Comparison of ENCODE assay signal across 20 mouse cellular contexts in genomic region chr11:102835549-102835948, GRCm38 (mm10). TPM values are rescaled to one million over a fixed set of nuclear protein-coding genes. Genes with fewer than 3 reads are reported as not detected.
DNase-seq lines count a peak whose midpoint lies in the region; ATAC-seq and TF ChIP-seq lines count a peak whose summit lies in the region.
"Had no signal": no experiment of that assay in that cellular context is flagged by ENCODE, and none has a peak within 500 bp of the region (broad histone marks: within the 10 kb centered on the region; RNA-seq: fewer than 3 reads in every experiment).

TSS of gene Higd1b (plus strand) at chr11:102835849.

- H3K4me1 ChIP-seq in forebrain, embryonic 13.5 days = no peaks in the 10 kb centered on the region
- no peaks in the 10 kb centered on the region for H3K4me1 ChIP-seq in forebrain, embryonic 11.5 days (replicated peaks; ENCODE audit: control insufficient read depth, insufficient read depth, low read length)
- no peaks in the 10 kb centered on the region for H3K4me1 ChIP-seq in heart, embryonic 12.5 days (replicated peaks)
- H3K4me1 ChIP-seq in lung, embryonic 15.5 days = peaks cover 16% of the 10 kb centered on the region; the same call in 1 of the 2 replicates
- H3K4me1 ChIP-seq in lung, postnatal 0 days (ENCODE audit: insufficient read depth, low read depth, low read length) = no peaks in the 10 kb centered on the region

- TF ChIP-seq CTCF in lung, postnatal 0 days (IDR thresholded peaks at IDR 0.05) = no peak

- peak within 1 kb of the TSS; percentile 25; the same call in 1 of the 2 replicates for H3K27ac ChIP-seq in forebrain, embryonic 13.5 days
- H3K27ac ChIP-seq in forebrain, embryonic 11.5 days (ENCODE audit: low read depth, low read length) = no peak within 1 kb of the TSS
- H3K27ac ChIP-seq in heart, embryonic 12.5 days (ENCODE audit: poor library complexity, severe bottlenecking) = no peak within 1 kb of the TSS
- H3K27ac ChIP-seq in lung, embryonic 15.5 days = no peak within 1 kb of the TSS
- peak within 1 kb of the TSS; percentile 49 for H3K27ac ChIP-seq in lung, postnatal 0 days (ENCODE audit: low read length)
- H3K27ac ChIP-seq: embryonic facial prominence, embryonic 10.5 days; macrophage; neural tube, embryonic 13.5 days had no signal

- no peak for DNase-seq in forebrain, embryonic 11.5 days (ENCODE audit: low spot score)
- no peak for DNase-seq in heart, postnatal 14 days
- DNase-seq in lung, postnatal 25 days (ENCODE audit: low spot score) = no peak
- peak; percentile 29 for DNase-seq in lung, postnatal 0 days (ENCODE audit: low spot score)
- DNase-seq in MN1 (ENCODE audit: low spot score) = no peak
- DNase-seq: cerebellum, postnatal 14 days; left cerebral cortex, postnatal 4 days; retina, postnatal 1 day; thymus, adult 2 months had no signal

- H3K9me3 ChIP-seq in forebrain, embryonic 13.5 days (replicated peaks) = no peaks in the 10 kb centered on the region
- H3K9me3 ChIP-seq in forebrain, embryonic 11.5 days (ENCODE audit: control insufficient read depth, low read length) = no peaks in the 10 kb centered on the region
- no peaks in the 10 kb centered on the region for H3K9me3 ChIP-seq in heart, embryonic 12.5 days (replicated peaks)
- H3K9me3 ChIP-seq in lung, embryonic 15.5 days = no peaks in the 10 kb centered on the region
- H3K9me3 ChIP-seq in lung, postnatal 0 days (ENCODE audit: low read length) = no peaks in the 10 kb centered on the region
- H3K9me3 ChIP-seq: embryonic facial prominence, embryonic 10.5 days; neural tube, embryonic 13.5 days had no signal

- H3K27me3 ChIP-seq in forebrain, embryonic 13.5 days = no peaks in the 10 kb centered on the region
- H3K27me3 ChIP-seq in forebrain, embryonic 11.5 days (ENCODE audit: control insufficient read depth, insufficient read depth, low read length) = no peaks in the 10 kb centered on the region
- H3K27me3 ChIP-seq in heart, embryonic 12.5 days (replicated peaks) = no peaks in the 10 kb centered on the region
- no peaks in the 10 kb centered on the region for H3K27me3 ChIP-seq in lung, embryonic 15.5 days
- no peaks in the 10 kb centered on the region for H3K27me3 ChIP-seq in lung, postnatal 0 days (replicated peaks; ENCODE audit: insufficient read depth, low read length)
- H3K27me3 ChIP-seq: neural tube, embryonic 13.5 days had no signal

- no peak within 1 kb of the TSS for H3K9ac ChIP-seq in forebrain, embryonic 13.5 days
- H3K9ac ChIP-seq in forebrain, embryonic 11.5 days (ENCODE audit: low read length) = no peak within 1 kb of the TSS
- no peak within 1 kb of the TSS for H3K9ac ChIP-seq in heart, embryonic 12.5 days
- H3K9ac ChIP-seq in lung, embryonic 15.5 days = no peak within 1 kb of the TSS
- H3K9ac ChIP-seq in lung, postnatal 0 days (replicated peaks; ENCODE audit: low read depth) = no peak within 1 kb of the TSS; the same call in 1 of the 2 replicates
- H3K9ac ChIP-seq: neural tube, embryonic 13.5 days had no signal

- H3K4me3 ChIP-seq in forebrain, embryonic 13.5 days = no peak within 1 kb of the TSS
- no peak within 1 kb of the TSS for H3K4me3 ChIP-seq in forebrain, embryonic 11.5 days (ENCODE audit: low read depth, low read length)
- H3K4me3 ChIP-seq in heart, embryonic 12.5 days = no peak within 1 kb of the TSS
- H3K4me3 ChIP-seq in lung, embryonic 15.5 days = no peak within 1 kb of the TSS
- no peak within 1 kb of the TSS for H3K4me3 ChIP-seq in lung, postnatal 0 days (ENCODE audit: low read depth, low read length)
- H3K4me3 ChIP-seq: embryonic facial prominence, embryonic 10.5 days; erythroblast, embryonic 14.5 days; neural tube, embryonic 13.5 days had no signal

- H3K4me2 ChIP-seq in forebrain, embryonic 13.5 days = no peak within 1 kb of the TSS
- no peak within 1 kb of the TSS for H3K4me2 ChIP-seq in forebrain, embryonic 11.5 days (ENCODE audit: low read depth, low read length, severe bottlenecking)
- no peak within 1 kb of the TSS for H3K4me2 ChIP-seq in heart, embryonic 12.5 days
- H3K4me2 ChIP-seq in lung, embryonic 15.5 days = no peak within 1 kb of the TSS
- H3K4me2 ChIP-seq in lung, postnatal 0 days (replicated peaks; ENCODE audit: low read depth, low read length) = 0 out of 2 replicates have a peak within 1 kb of the TSS, but pooled peaks have one; percentile 3
- H3K4me2 ChIP-seq: liver, embryonic 11.5 days; neural tube, embryonic 13.5 days had no signal

- 83% methylated on average over 4 of the region's 4 CpGs for WGBS in forebrain, embryonic 13.5 days
- WGBS in forebrain, embryonic 11.5 days = 82% methylated on average over 4 of the region's 4 CpGs
- 78% methylated on average over 4 of the region's 4 CpGs for WGBS in heart, embryonic 12.5 days
- 55% methylated on average over 4 of the region's 4 CpGs for WGBS in lung, embryonic 15.5 days
- WGBS in lung, postnatal 0 days = 54% methylated on average over 4 of the region's 4 CpGs

- intact Hi-C loops in heart, postnatal 14 days (cut with DNase I) = no loop called here

- peaks cover 46% of the 10 kb centered on the region for H3K36me3 ChIP-seq in forebrain, embryonic 13.5 days (ENCODE audit: poor library complexity, severe bottlenecking)
- peaks cover 14% of the 10 kb centered on the region for H3K36me3 ChIP-seq in forebrain, embryonic 11.5 days (ENCODE audit: control insufficient read depth, insufficient read depth, low read length)
- H3K36me3 ChIP-seq in heart, embryonic 12.5 days = peaks cover 42% of the 10 kb centered on the region
- H3K36me3 ChIP-seq in lung, embryonic 15.5 days = peaks cover 40% of the 10 kb centered on the region
- H3K36me3 ChIP-seq in lung, postnatal 0 days (ENCODE audit: insufficient read depth, low read length) = peaks cover 8% of the 10 kb centered on the region; the same call in 1 of the 2 replicates

- no peak for ATAC-seq in forebrain, embryonic 13.5 days
- ATAC-seq in forebrain, embryonic 11.5 days (replicated peaks; ENCODE audit: low FRiP score) = no peak
- ATAC-seq in heart, embryonic 12.5 days (ENCODE audit: insufficient number of reproducible peaks, low FRiP score) = no peak
- ATAC-seq in lung, embryonic 15.5 days (ENCODE audit: borderline replicate concordance, extremely low read depth, low FRiP score, low TSS enrichment) = no peak
- ATAC-seq in lung, postnatal 0 days = 0 out of 2 replicates have a peak, but pooled peaks have one; percentile 3
- ATAC-seq: activated CD4-positive, CD25-positive, alpha-beta regulatory T cell, adult 4 months had no signal

- no peak for TF ChIP-seq EP300 in lung, postnatal 0 days (IDR thresholded peaks at IDR 0.05)

RNA-seq across cellular contexts. Expression of gene Higd1b, which starts in this region (rescaled TPM):
- polyA plus RNA-seq in forebrain, embryonic 13.5 days (2015; fragmentation: Nextera tagmentation; extraction: Ambion mirVana) = 1.2 and 2.0 TPM in 2 replicates
- not detected in 2 replicates for polyA plus RNA-seq in forebrain, embryonic 11.5 days (2014; fragmentation: Nextera tagmentation; extraction: Ambion mirVana)
- 10 to 100 TPM; 20.4 to 25.4 TPM for total RNA-seq in heart, postnatal 14 days (2021)
- polyA plus RNA-seq in heart, embryonic 12.5 days (2016; fragmentation: Nextera tagmentation; extraction: Ambion mirVana) = not detected in 2 replicates
- polyA plus RNA-seq in lung, embryonic 15.5 days (2015; fragmentation: Nextera tagmentation; extraction: Ambion mirVana) = 24.1 and 30.0 TPM in 2 replicates
- 111 and 138 TPM in 2 replicates for polyA plus RNA-seq in lung, postnatal 0 days (2015; fragmentation: Nextera tagmentation; extraction: Ambion mirVana)
- total RNA-seq: granulocyte monocyte progenitor cell, adult 5-6 weeks had no signal
- polyA plus RNA-seq: activated CD4-positive, CD25-positive, alpha-beta regulatory T cell, adult 4 months; embryonic facial prominence, embryonic 10.5 days; erythroblast, embryonic 14.5 days; kidney, embryonic 14.5 days; liver, embryonic 11.5 days; macrophage had no signal

Comparison
In these comparisons a context has a peak if more than half of its experiments do, and no peak if none do; other contexts are left out.
1. H3K27ac ChIP-seq: peak in forebrain, embryonic 13.5 days (single experiment) and lung, postnatal 0 days (single experiment); none in forebrain, embryonic 11.5 days (single experiment), heart, embryonic 12.5 days (single experiment) and lung, embryonic 15.5 days (single experiment).